Mouse (Mus musculus) erythroid progenitor cell, adult 5-6 weeks (primary cell): ENCODE measurements around the gene Miox. TPM values are rescaled to one million over a fixed set of nuclear protein-coding genes. Genes with fewer than 3 reads are reported as not detected.

Source experiments
- total RNA-seq, 2 experiments: library from RNA; stranded (forward) in 1 of 2; stranded (reverse) in 1 of 2; fragments of 150-400 nt in 1 of 2; fragments of 186-747, 209-891 nt in 1 of 2; gene quantifications; 2 replicates each; pipeline versions ENCODE4 v1.2.3 to v1.2.4; 2015 to 2017; ENCODE audit warnings: low replicate concordance in 2 of 2

The Miox gene
- total RNA-seq, 2 experiments from 2014 or later = not detected

Other genes with a start within 250 kb of the Miox start
- 6.1 and 9.6 TPM in 2 replicates for gene Selenoo, start 245.3 kb upstream of the Miox start, total RNA-seq (2015; ENCODE audit: low replicate concordance)
- gene Selenoo, start 245.3 kb upstream of the Miox start, total RNA-seq (2017; ENCODE audit: low replicate concordance) = 12.5 and 15.3 TPM in 2 replicates
- gene Tubgcp6, start 211.3 kb upstream of the Miox start, total RNA-seq (2015; ENCODE audit: low replicate concordance) = 26.4 and 41.4 TPM in 2 replicates
- 28.1 and 28.3 TPM in 2 replicates for gene Tubgcp6, start 211.3 kb upstream of the Miox start, total RNA-seq (2017; ENCODE audit: low replicate concordance)
- gene Hdac10, start 205.7 kb upstream of the Miox start, total RNA-seq (2015; ENCODE audit: low replicate concordance) = 4.3 TPM in 1 of 2 replicates, not detected in the other
- gene Hdac10, start 205.7 kb upstream of the Miox start, total RNA-seq (2017; ENCODE audit: low replicate concordance) = 1.3 TPM in 1 of 2 replicates, not detected in the other
- not detected in 2 replicates for gene Mapk12, start 193.7 kb upstream of the Miox start, total RNA-seq (2015; ENCODE audit: low replicate concordance)
- gene Mapk12, start 193.7 kb upstream of the Miox start, total RNA-seq (2017; ENCODE audit: low replicate concordance) = 0.51 TPM in 1 of 2 replicates, not detected in the other
- gene Mapk11, start 184.8 kb upstream of the Miox start, total RNA-seq (2015; ENCODE audit: low replicate concordance) = 0.72 and 2.1 TPM in 2 replicates
- gene Mapk11, start 184.8 kb upstream of the Miox start, total RNA-seq (2017; ENCODE audit: low replicate concordance) = 0.51 TPM in 1 of 2 replicates, not detected in the other
- gene Plxnb2, start 153.6 kb upstream of the Miox start, total RNA-seq (2015; ENCODE audit: low replicate concordance) = 7.2 and 9.2 TPM in 2 replicates
- 1.9 and 8.2 TPM in 2 replicates for gene Plxnb2, start 153.6 kb upstream of the Miox start, total RNA-seq (2017; ENCODE audit: low replicate concordance)
- 1.7 TPM in 1 of 2 replicates, not detected in the other for gene Dennd6b, start 137.9 kb upstream of the Miox start, total RNA-seq (2015; ENCODE audit: low replicate concordance)
- 0.76 and 1.5 TPM in 2 replicates for gene Dennd6b, start 137.9 kb upstream of the Miox start, total RNA-seq (2017; ENCODE audit: low replicate concordance)
- 59.1 and 61.6 TPM in 2 replicates for gene Ppp6r2, start 122.8 kb upstream of the Miox start, total RNA-seq (2015; ENCODE audit: low replicate concordance)
- gene Ppp6r2, start 122.8 kb upstream of the Miox start, total RNA-seq (2017; ENCODE audit: low replicate concordance) = 55.4 and 79.1 TPM in 2 replicates
- 66.0 and 92.2 TPM in 2 replicates for gene Sbf1, start 19.1 kb upstream of the Miox start, total RNA-seq (2015; ENCODE audit: low replicate concordance)
- gene Sbf1, start 19.1 kb upstream of the Miox start, total RNA-seq (2017; ENCODE audit: low replicate concordance) = 93.9 and 115 TPM in 2 replicates
- gene Adm2, start 11.7 kb upstream of the Miox start, total RNA-seq (2015; ENCODE audit: low replicate concordance) = not detected in 2 replicates
- not detected in 2 replicates for gene Adm2, start 11.7 kb upstream of the Miox start, total RNA-seq (2017; ENCODE audit: low replicate concordance)
- 71.4 and 96.8 TPM in 2 replicates for gene Lmf2, start 21.3 kb downstream of the Miox start, total RNA-seq (2015; ENCODE audit: low replicate concordance)
- gene Lmf2, start 21.3 kb downstream of the Miox start, total RNA-seq (2017; ENCODE audit: low replicate concordance) = 63.3 and 84.0 TPM in 2 replicates
- 195 and 215 TPM in 2 replicates for gene Ncaph2, start 21.3 kb downstream of the Miox start, total RNA-seq (2015; ENCODE audit: low replicate concordance)
- 221 and 330 TPM in 2 replicates for gene Ncaph2, start 21.3 kb downstream of the Miox start, total RNA-seq (2017; ENCODE audit: low replicate concordance)
- gene Sco2, start 39.4 kb downstream of the Miox start, total RNA-seq (2015; ENCODE audit: low replicate concordance) = 2.9 TPM in 1 of 2 replicates, not detected in the other
- gene Sco2, start 39.4 kb downstream of the Miox start, total RNA-seq (2017; ENCODE audit: low replicate concordance) = 0.23 and 5.1 TPM in 2 replicates
- gene Tymp, start 42.6 kb downstream of the Miox start, total RNA-seq (2015; ENCODE audit: low replicate concordance) = not detected in 2 replicates
- gene Tymp, start 42.6 kb downstream of the Miox start, total RNA-seq (2017; ENCODE audit: low replicate concordance) = not detected in 2 replicates
- not detected in 2 replicates for gene Odf3b, start 44.9 kb downstream of the Miox start, total RNA-seq (2015; ENCODE audit: low replicate concordance)
- gene Odf3b, start 44.9 kb downstream of the Miox start, total RNA-seq (2017; ENCODE audit: low replicate concordance) = not detected in 2 replicates
- not detected in 2 replicates for gene Klhdc7b, start 50.5 kb downstream of the Miox start, total RNA-seq (2015; ENCODE audit: low replicate concordance)
- gene Klhdc7b, start 50.5 kb downstream of the Miox start, total RNA-seq (2017; ENCODE audit: low replicate concordance) = not detected in 2 replicates
- not detected in 2 replicates for gene Syce3, start 76.1 kb downstream of the Miox start, total RNA-seq (2015; ENCODE audit: low replicate concordance)
- not detected in 2 replicates for gene Syce3, start 76.1 kb downstream of the Miox start, total RNA-seq (2017; ENCODE audit: low replicate concordance)
- gene Cpt1b, start 91.5 kb downstream of the Miox start, total RNA-seq (2015; ENCODE audit: low replicate concordance) = 6.1 TPM in 1 of 2 replicates, not detected in the other
- gene Cpt1b, start 91.5 kb downstream of the Miox start, total RNA-seq (2017; ENCODE audit: low replicate concordance) = 3.1 TPM in 1 of 2 replicates, not detected in the other
- 2.5 and 7.2 TPM in 2 replicates for gene C730034F03Rik, start 95.2 kb downstream of the Miox start, total RNA-seq (2015; ENCODE audit: low replicate concordance)
- gene C730034F03Rik, start 95.2 kb downstream of the Miox start, total RNA-seq (2017; ENCODE audit: low replicate concordance) = 6.0 TPM in 1 of 2 replicates, not detected in the other
- 3.4 TPM in 1 of 2 replicates, not detected in the other for gene Gm44502, start 95.3 kb downstream of the Miox start, total RNA-seq (2015; ENCODE audit: low replicate concordance)
- 0.51 TPM in 1 of 2 replicates, not detected in the other for gene Gm44502, start 95.3 kb downstream of the Miox start, total RNA-seq (2017; ENCODE audit: low replicate concordance)
- 101 and 115 TPM in 2 replicates for gene Chkb, start 95.5 kb downstream of the Miox start, total RNA-seq (2015; ENCODE audit: low replicate concordance)
- 44.9 and 46.9 TPM in 2 replicates for gene Chkb, start 95.5 kb downstream of the Miox start, total RNA-seq (2017; ENCODE audit: low replicate concordance)
- not detected in 2 replicates for gene Mapk8ip2, start 119.5 kb downstream of the Miox start, total RNA-seq (2015; ENCODE audit: low replicate concordance)
- gene Mapk8ip2, start 119.5 kb downstream of the Miox start, total RNA-seq (2017; ENCODE audit: low replicate concordance) = not detected in 2 replicates
- 2.5 and 2.9 TPM in 2 replicates for gene Arsa, start 143.0 kb downstream of the Miox start, total RNA-seq (2015; ENCODE audit: low replicate concordance)
- 2.1 and 3.7 TPM in 2 replicates for gene Arsa, start 143.0 kb downstream of the Miox start, total RNA-seq (2017; ENCODE audit: low replicate concordance)
- gene Shank3, start 165.2 kb downstream of the Miox start, total RNA-seq (2015; ENCODE audit: low replicate concordance) = 0.72 TPM in 1 of 2 replicates, not detected in the other
- gene Shank3, start 165.2 kb downstream of the Miox start, total RNA-seq (2017; ENCODE audit: low replicate concordance) = 0.39 and 0.61 TPM in 2 replicates
- gene Acr, start 233.9 kb downstream of the Miox start, total RNA-seq (2015; ENCODE audit: low replicate concordance) = not detected in 2 replicates
- not detected in 2 replicates for gene Acr, start 233.9 kb downstream of the Miox start, total RNA-seq (2017; ENCODE audit: low replicate concordance)